Mouse (Mus musculus): ENCODE measurements around the gene Rock2. TPM values are rescaled to one million over a fixed set of nuclear protein-coding genes. Genes with fewer than 3 reads are reported as not detected.

The Rock2 gene
- 37.3 and 44.5 TPM in 2 replicates for total RNA-seq (2012; rRNA removed)

DNA sequence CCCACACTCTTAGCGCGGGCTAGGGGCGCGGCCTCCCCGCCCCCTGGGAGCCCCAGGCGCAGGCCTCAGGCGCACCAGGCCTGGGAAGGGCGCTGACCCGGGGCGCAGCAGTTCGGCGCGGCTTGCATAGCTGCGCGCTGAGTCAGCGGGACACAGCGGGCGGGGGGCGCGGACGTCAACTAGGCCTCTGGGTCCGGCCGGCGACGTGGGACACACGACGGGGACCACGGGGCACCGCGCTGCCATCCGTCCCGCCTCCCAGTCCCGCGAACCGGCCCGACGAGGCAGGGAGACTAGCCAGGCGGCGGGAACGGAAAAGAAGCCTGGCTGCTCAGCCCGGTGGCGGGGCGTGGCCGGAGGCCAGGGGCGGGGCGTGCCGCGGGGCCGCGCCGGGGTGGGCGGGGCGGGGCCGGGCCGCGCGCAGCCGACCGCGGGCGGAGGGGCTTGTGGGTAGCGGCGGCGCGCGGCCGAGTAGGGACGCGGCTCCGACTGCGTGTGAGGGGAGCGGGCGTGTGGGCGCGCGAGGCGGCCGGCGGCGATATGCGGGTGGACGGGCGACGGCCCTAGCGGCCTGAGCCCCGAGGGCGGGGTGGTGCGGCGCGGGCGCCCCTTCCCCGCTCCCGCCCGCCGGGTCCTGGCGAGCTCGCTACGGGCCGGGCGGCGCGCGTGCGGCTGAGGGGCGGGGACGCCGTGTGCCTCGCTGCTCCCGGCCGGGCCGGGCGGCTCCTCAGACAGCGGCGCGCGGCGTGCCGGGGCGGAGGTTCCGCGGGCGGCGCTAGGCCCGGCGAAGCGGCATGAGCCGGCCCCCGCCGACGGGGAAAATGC, at the start of gene Rock2:
Gene Rock2, plus strand, starts transcription at position 500 of the 825 bp plus-strand sequence.
- Histone ChIP-seq H3K9me3 (ENCODE audit: control insufficient read depth, insufficient read depth, low read depth, low read length) (no peaks in the 10 kb centered on the region), H3K4me1 (ENCODE audit: control insufficient read depth in 2 of 2, insufficient read depth in 2 of 2, low read length in 2 of 2, poor library complexity in 1 of 2) (peaks cover 3 to 20% of the 10 kb centered on the region in 2 experiments; a peak in 3 of 4 replicates), H3K36me3 (ENCODE audit: control insufficient read depth, insufficient read depth, low read length, poor library complexity, severe bottlenecking) (no peaks in the 10 kb centered on the region), H3K9ac (ENCODE audit: insufficient read depth, low read depth, low read length, poor library complexity, severe bottlenecking) (peak within 1 kb of the TSS; percentile 98), H3K27ac (ENCODE audit: insufficient read depth, low read depth, low read length, poor library complexity, severe bottlenecking) (peak within 1 kb of the TSS; percentile 91), H3K4me3 (ENCODE audit: insufficient read depth in 1 of 2, low read depth in 1 of 2, low read length in 2 of 2, poor library complexity in 1 of 2, severe bottlenecking in 1 of 2) (peak within 1 kb of the TSS; percentile 92 to 95)
- no peak for TF ChIP-seq ZNF384 (IDR thresholded peaks at IDR 0.05; ENCODE audit: low read depth, low read length)
- TF ChIP-seq CHD2 (IDR thresholded peaks at IDR 0.05; ENCODE audit: low read depth, low read length), result no peak
- no peak for TF ChIP-seq ZC3H11A (IDR thresholded peaks at IDR 0.05; ENCODE audit: borderline replicate concordance, low read depth, low read length)
- TF ChIP-seq MAFK (IDR thresholded peaks at IDR 0.05; ENCODE audit: insufficient read depth, low read depth, low read length), result peak; percentile 86
- TF ChIP-seq HCFC1 (IDR thresholded peaks at IDR 0.05; ENCODE audit: borderline replicate concordance, insufficient read depth, low read length), result peak; percentile 27; the same call in 1 of the 2 replicates
- DNase-seq (ENCODE audit: low read depth, low spot score), result peak; percentile 72
- in situ Hi-C loops (cut with MboI; ENCODE audit: low sequenced_read_pairs in 2 of 2, unreplicated experiment in 2 of 2), result no loop called here

DNA sequence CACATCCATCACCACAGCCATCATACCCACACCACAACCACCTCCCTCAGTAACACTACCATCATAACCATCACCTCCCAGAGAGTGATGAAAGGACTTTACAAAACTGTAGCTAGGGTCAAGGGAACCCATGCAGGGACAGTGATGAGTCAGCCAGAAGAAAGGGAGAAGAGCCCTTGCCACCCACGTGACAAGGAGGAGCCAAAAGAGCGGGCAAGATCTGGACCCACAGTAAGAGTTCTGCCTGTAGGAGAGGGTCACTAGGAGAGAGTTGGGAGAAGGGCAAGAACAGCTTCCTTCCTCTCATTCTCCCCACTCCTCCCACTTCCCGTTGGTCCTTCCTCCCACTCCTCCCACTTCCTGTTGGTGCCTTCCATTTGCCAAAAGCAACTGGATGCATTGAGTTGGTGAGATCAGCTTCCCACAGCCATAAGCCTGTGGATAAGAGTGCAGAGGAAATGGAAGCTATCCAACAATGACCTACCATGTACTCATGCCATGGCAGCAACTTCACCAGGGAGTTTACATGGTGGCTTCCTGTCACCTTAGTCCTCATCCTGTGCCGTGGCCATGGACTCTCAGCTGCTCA, 47.4 kb upstream of the Rock2 start:
- H3K36me3 ChIP-seq (ENCODE audit: control insufficient read depth, insufficient read depth, low read length, poor library complexity, severe bottlenecking), result no peaks in the 10 kb centered on the region
- H3K4me3 ChIP-seq (ENCODE audit: insufficient read depth in 1 of 2, low read depth in 1 of 2, low read length in 2 of 2, poor library complexity in 1 of 2, severe bottlenecking in 1 of 2), result no peak overlapping the region
- in situ Hi-C loops (cut with MboI; ENCODE audit: low sequenced_read_pairs in 2 of 2, unreplicated experiment in 2 of 2), result no loop called here
- H3K4me1 ChIP-seq (ENCODE audit: control insufficient read depth in 2 of 2, insufficient read depth in 2 of 2, low read length in 2 of 2, poor library complexity in 1 of 2), result peaks cover 1 to 11% of the 10 kb centered on the region in 2 experiments; a peak in 2 of 4 replicates
- DNase-seq (ENCODE audit: low read depth, low spot score), result no peak
- no peak overlapping the region for H3K9ac ChIP-seq (ENCODE audit: insufficient read depth, low read depth, low read length, poor library complexity, severe bottlenecking)
- H3K9me3 ChIP-seq (ENCODE audit: control insufficient read depth, insufficient read depth, low read depth, low read length), result no peaks in the 10 kb centered on the region
- H3K27ac ChIP-seq (ENCODE audit: insufficient read depth, low read depth, low read length, poor library complexity, severe bottlenecking), result no peak overlapping the region
- TF ChIP-seq MAFK (IDR thresholded peaks at IDR 0.05; ENCODE audit: insufficient read depth, low read depth, low read length), result no peak
- TF ChIP-seq HCFC1 (IDR thresholded peaks at IDR 0.05; ENCODE audit: borderline replicate concordance, insufficient read depth, low read length), result no peak
- TF ChIP-seq CHD2 (IDR thresholded peaks at IDR 0.05; ENCODE audit: low read depth, low read length), result no peak
- TF ChIP-seq ZC3H11A (IDR thresholded peaks at IDR 0.05; ENCODE audit: borderline replicate concordance, low read depth, low read length), result no peak
- no peak for TF ChIP-seq ZNF384 (IDR thresholded peaks at IDR 0.05; ENCODE audit: low read depth, low read length)

GRCm38 (mm10) chr12:16848501-16848900, 46.2 kb upstream of the Rock2 start:
- TF ChIP-seq CHD2 (IDR thresholded peaks at IDR 0.05; ENCODE audit: low read depth, low read length), result no peak
- TF ChIP-seq HCFC1 (IDR thresholded peaks at IDR 0.05; ENCODE audit: borderline replicate concordance, insufficient read depth, low read length), result no peak
- no peak for TF ChIP-seq ZC3H11A (IDR thresholded peaks at IDR 0.05; ENCODE audit: borderline replicate concordance, low read depth, low read length)
- TF ChIP-seq MAFK (IDR thresholded peaks at IDR 0.05; ENCODE audit: insufficient read depth, low read depth, low read length), result no peak
- TF ChIP-seq ZNF384 (IDR thresholded peaks at IDR 0.05; ENCODE audit: low read depth, low read length), result no peak
- Histone ChIP-seq H3K9ac (ENCODE audit: insufficient read depth, low read depth, low read length, poor library complexity, severe bottlenecking) (no peak overlapping the region), H3K27ac (ENCODE audit: insufficient read depth, low read depth, low read length, poor library complexity, severe bottlenecking) (no peak overlapping the region), H3K36me3 (ENCODE audit: control insufficient read depth, insufficient read depth, low read length, poor library complexity, severe bottlenecking) (no peaks in the 10 kb centered on the region), H3K9me3 (ENCODE audit: control insufficient read depth, insufficient read depth, low read depth, low read length) (no peaks in the 10 kb centered on the region), H3K4me3 (ENCODE audit: insufficient read depth in 1 of 2, low read depth in 1 of 2, low read length in 2 of 2, poor library complexity in 1 of 2, severe bottlenecking in 1 of 2) (no peak overlapping the region), H3K4me1 (ENCODE audit: control insufficient read depth in 2 of 2, insufficient read depth in 2 of 2, low read length in 2 of 2, poor library complexity in 1 of 2) (peaks cover 1 to 11% of the 10 kb centered on the region in 2 experiments; a peak in 2 of 4 replicates)
- no peak for DNase-seq (ENCODE audit: low read depth, low spot score)
- in situ Hi-C loops (cut with MboI; ENCODE audit: low sequenced_read_pairs in 2 of 2, unreplicated experiment in 2 of 2), result no loop called here

- Histone ChIP-seq H3K9me3 (ENCODE audit: control insufficient read depth, insufficient read depth, low read depth, low read length) (no peaks in the 10 kb centered on the region), H3K4me3 (ENCODE audit: insufficient read depth in 1 of 2, low read depth in 1 of 2, low read length in 2 of 2, poor library complexity in 1 of 2, severe bottlenecking in 1 of 2) (no peak overlapping the region), H3K27ac (ENCODE audit: insufficient read depth, low read depth, low read length, poor library complexity, severe bottlenecking) (no peak overlapping the region), H3K36me3 (ENCODE audit: control insufficient read depth, insufficient read depth, low read length, poor library complexity, severe bottlenecking) (no peaks in the 10 kb centered on the region), H3K9ac (ENCODE audit: insufficient read depth, low read depth, low read length, poor library complexity, severe bottlenecking) (no peak overlapping the region), H3K4me1 (ENCODE audit: control insufficient read depth in 2 of 2, insufficient read depth in 2 of 2, low read length in 2 of 2, poor library complexity in 1 of 2) (peaks cover 1 to 15% of the 10 kb centered on the region in 2 experiments; a peak in 3 of 4 replicates)
- TF ChIP-seq CHD2 (IDR thresholded peaks at IDR 0.05; ENCODE audit: low read depth, low read length) (no peak), HCFC1 (IDR thresholded peaks at IDR 0.05; ENCODE audit: borderline replicate concordance, insufficient read depth, low read length) (no peak), MAFK (IDR thresholded peaks at IDR 0.05; ENCODE audit: insufficient read depth, low read depth, low read length) (no peak), ZC3H11A (IDR thresholded peaks at IDR 0.05; ENCODE audit: borderline replicate concordance, low read depth, low read length) (no peak), ZNF384 (IDR thresholded peaks at IDR 0.05; ENCODE audit: low read depth, low read length) (no peak)
- in situ Hi-C loops (cut with MboI; ENCODE audit: low sequenced_read_pairs in 2 of 2, unreplicated experiment in 2 of 2), result no loop called here
- no peak for DNase-seq (ENCODE audit: low read depth, low spot score)
Measured at GRCm38 (mm10) chr12:16849821-16850220, 44.9 kb upstream of the Rock2 start.

All from ES-E14 (cell line).